Mouse (Mus musculus) layer of hippocampus, postnatal 36 days (tissue): ENCODE results near the gene Cse1l. TPM values are rescaled to one million over a fixed set of nuclear protein-coding genes. Genes with fewer than 3 reads are reported as not detected.

ENCODE experiments used
- DNase-seq, 2 experiments: peaks; one replicate each; pipeline ENCODE4 v3.0.0; 2022
- total RNA-seq, 2 experiments: library from RNA; stranded (reverse); gene quantifications; 2 replicates each; pipeline ENCODE4 v1.2.3; 2021

Gene Cse1l
- total RNA-seq, 2 experiments from 2014 or later: 53.1 to 54.8 TPM

DNA sequence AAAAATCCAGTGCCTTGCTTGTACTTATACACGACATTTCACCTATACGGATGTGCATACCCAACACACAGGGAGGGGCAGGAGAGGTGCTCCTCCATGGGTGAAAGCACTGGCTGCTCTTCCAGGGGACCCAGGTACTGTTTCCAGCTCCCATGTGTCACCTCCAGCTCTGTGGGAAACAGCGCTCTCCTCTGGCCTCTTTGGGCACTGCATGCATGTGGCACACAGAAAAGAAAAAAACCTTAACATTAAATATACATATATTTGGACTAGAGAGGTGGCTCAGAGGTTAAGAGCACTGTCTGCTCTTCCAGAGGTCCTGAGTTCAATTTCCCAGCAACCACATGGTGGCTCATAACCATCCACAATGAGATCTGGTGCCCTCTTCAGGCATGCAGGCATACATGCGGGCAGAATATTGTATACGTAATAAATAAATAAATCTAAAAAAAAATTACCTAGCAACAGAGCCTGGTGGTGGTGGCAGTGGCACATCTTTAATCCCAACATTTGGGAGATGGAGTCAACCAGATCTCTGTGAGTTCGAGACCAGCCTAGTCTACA lies 2.0 kb upstream of the Cse1l start:
- no peak for DNase-seq

DNA sequence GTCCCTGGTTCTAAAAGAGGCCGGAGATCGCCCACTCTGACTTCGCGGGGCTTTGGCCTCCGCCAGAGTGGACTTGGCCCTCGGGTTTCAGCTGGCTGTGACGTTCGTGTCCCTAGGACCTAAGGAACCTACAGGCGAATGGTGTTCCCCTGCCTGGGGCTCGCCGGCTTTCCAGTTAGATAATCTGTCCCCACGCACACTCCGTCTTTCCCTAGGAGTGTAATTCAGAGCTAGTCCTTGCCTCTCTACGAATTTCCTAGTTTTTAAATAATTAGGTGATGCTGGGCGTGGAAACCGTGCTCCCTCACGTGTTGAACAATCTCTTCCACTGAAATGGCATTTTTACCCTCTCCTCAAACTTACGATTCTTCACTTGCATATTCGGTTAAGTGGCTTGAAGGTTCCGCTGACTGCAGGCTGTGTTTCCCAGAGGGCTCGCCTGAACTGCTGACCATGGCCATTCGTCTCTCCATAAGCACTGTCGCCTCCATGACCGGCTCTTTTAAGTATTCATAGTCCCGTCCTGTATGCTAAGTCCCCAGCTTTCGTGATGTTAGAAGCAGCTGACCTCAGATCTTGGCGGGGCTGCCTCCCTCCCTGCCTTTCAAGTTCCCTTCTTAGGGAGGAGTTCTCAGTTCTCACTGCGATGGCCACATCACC lies 813 bp downstream of the Cse1l start:
- no peak for DNase-seq

DNA sequence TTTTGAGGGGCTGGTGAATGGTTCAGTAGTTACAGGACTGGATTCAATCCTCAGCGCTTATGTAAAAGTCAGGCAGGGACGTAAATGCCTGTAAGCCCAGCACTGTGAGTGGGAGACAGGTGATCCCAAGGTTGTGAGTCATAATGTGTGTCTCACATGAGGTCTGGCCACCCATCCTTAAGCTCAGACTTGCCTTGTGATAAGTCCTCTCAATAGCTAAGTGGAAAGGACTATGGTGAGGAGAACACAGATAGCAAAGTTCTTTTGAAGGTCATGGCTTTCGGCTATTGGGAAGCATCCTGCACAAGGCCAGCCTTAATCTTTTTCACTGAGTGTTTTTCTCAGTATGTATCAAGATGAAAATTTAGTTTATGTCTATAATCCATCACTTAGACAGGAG lies 3.9 kb downstream of the Cse1l start:
- no peak for DNase-seq

DNA sequence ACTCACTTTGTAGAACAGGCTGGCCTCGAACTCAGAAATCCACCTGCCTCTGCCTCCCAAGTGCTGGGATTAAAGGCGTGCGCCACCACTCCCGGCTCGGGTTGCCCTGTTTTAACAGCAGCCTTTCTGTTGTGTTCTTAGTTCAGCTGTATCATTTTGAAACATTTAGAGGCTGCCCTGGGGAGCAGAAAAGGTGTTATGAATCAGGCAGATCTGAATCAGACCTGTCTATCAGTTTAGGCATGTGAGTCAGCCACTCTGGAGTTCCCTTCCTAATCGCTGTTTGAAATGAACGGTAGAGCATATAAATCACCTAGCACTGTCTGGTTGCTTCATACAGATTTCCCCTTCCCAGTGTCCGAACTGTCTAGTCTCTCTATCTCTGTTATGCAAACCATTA lies 4.7 kb downstream of the Cse1l start:
- DNase-seq: no peak

DNA sequence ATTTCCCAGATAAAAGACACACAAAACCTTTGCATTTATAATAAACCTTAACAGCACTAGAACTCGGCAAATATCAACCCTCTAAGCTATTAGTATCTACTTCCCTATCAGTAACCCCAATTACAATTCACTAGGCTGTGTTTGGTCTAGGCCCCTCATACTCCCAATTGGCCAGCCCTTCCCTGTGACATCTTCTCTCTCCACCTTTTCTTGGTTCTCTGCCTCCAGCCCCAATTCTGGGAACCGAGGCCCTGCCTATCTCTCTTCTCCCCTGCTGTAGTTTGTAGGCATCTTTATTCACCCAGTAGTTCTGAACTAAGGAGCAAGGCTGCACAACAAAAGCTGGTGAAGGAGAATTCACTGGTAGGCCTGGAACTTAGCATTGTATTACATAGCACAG lies 18.1 kb downstream of the Cse1l start:
- no peak for DNase-seq

DNA sequence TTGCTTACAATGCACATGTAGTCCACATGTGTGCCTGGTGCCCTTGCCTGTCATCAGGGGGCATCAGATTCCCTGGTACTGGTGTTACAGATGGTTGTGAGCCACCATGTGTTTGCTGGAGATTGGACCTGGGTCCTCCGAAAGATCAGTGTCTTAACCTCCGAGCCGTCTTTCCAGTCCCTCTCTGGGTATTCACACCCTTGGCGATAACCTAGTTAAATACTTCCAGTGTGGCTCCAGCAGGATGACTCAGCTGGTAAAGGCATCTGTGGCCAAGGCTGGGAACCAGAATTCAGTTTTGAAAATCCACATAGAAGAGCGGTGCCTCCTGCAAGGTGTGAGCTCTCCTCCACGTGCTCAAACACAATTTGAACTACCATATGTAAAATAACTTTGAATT lies 28.1 kb downstream of the Cse1l start:
- DNase-seq: no peak

DNA sequence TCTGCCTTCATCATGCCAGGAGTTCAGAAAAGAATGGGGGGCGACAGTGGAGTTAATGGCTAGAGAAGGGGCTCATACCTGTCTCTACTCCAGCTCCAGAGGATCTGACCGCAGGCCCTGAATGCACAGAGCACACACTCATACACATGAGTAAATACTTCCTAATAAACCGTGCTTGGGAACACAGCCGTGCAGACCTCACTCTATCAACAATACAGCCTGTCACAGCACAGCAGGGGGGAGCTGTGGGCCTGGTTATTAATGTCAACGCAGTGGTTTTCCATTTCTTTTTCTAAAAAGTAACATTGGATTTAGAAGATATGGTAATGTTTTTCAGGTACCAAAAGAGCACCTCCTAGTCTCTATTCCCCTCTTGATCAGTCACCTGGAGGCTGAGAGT lies 28.6 kb downstream of the Cse1l start:
- no peak for DNase-seq

DNA sequence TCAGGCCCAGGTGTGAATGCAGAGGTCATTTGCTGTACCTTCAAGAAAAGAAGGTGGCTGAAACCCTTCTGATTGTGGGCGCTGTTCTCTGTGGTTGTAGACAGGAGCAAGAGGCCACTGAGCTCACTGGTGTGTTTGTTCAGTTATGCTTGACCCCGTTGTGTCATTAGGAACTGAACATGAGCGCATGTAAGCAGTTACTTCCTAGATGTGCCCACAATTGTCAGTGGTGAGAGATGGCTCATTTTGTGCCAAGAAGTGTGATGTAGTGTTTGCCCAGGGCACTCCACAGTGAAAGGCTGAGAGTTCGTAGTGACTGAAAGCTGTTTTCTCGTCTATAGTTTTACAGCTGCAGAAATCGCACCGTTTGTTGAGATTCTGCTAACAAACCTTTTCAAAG lies 29.7 kb downstream of the Cse1l start:
- DNase-seq: no peak

DNA sequence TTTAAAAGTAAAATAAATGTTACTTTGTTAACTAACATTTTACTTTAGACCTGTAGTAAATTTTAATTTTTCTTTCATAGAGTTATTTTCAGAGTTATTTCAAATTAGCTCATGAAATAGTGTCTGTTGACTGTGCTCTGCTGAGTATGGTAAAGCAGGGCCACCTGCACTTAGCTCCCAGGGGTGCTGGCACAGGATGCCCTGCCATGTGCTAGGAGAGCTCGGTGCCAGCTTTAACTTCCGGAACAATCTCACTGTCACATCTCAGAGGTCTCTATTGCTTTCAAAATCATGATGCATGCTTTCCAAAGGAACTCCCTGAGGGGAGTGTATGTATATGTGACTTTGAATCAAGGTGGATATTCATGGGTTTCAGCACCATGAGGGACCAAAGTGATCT lies 30.3 kb downstream of the Cse1l start:
- no peak for DNase-seq

DNA sequence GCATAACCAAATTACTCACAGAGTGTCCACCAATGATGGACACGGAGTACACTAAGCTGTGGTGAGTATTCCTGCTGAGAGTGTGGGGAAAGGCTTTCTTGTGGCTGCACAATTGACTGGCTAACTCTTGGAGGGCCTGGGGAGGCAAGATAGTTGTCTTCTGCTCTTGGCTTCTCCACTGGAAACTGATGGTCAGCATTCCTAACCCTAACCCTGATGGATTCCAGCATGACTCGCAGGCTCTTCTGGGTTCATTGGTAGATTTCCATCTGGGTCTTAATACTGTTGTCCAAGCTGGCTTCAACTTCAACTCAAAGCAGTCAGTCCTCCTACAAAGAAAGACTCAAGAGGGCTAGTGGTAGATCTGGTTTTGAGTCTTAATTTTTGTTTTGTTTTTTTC lies 37.3 kb downstream of the Cse1l start:
- no peak for DNase-seq

DNA sequence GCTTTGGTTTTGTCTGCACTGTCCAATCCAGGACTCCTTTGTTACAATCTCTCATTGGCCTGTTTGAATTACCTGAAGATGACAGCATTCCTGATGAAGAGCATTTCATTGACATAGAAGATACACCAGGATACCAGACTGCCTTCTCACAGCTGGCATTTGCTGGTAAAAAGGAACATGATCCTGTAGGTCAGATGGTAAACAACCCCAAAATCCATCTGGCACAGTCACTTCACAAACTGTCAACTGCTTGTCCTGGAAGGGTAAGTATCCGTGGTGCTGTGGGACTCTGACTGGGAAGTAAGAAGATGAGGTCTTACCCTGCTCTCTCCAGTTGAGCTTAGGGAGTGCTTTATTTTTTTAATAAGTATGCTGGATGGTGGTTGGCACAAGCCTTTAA lies 38.5 kb downstream of the Cse1l start:
- DNase-seq: no peak

DNA sequence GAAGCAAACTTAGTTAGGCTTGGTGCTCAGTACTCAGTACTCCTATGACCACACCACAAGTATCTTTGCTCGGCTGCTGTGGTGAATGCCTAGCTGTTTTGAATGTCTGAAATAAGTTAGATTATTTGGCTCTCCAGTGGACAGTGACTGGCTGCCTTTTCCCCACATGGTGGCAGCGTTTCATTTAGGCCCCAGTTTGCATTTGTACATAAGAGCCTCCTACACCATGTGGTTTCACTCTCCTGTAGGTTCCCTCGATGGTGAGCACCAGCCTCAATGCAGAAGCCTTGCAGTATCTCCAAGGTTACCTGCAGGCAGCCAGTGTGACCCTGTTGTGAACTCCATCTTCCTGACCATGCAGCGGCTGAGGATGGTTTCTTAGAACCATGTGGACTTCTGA lies 39.6 kb downstream of the Cse1l start:
- no peak for DNase-seq

DNA sequence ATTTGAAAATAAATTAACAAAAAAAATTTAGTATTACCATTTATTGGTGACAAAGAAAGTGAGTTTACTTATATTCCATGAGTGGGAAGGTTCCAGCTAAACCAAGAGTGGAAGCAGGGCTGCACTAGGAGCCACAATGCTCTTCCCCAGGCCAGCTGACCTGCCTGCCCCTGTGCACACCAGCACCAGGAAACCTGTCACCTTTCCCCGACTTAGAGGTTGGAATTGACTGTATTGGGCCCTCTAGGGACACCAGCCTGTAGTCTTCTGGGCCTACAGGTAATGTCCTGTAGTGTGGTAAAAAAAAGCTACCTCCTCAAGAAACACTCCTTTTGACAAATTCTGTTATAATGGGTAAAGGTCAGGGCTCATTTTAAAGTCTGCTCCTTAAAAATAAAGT lies 42.4 kb downstream of the Cse1l start:
- DNase-seq: no peak

DNA sequence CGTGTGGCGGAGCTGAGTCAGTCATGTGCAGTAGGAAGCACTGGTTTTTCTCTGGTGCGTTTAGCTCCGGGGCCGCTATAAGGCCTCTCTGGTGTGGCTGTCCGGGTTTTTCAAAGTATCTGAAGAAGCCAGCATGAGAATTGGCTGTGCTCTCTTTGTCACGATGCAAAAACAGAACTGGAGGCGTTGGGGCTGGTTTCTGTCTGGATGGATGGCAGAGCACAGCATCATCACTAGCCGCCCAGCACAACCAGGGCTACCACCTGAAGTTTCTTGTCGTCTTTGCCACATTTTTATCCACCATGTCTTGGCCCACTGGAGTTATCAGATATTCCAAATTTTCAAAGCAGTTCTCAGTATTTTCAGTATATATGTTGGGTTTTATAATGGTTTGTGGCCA lies 43.1 kb downstream of the Cse1l start:
- no peak for DNase-seq

DNA sequence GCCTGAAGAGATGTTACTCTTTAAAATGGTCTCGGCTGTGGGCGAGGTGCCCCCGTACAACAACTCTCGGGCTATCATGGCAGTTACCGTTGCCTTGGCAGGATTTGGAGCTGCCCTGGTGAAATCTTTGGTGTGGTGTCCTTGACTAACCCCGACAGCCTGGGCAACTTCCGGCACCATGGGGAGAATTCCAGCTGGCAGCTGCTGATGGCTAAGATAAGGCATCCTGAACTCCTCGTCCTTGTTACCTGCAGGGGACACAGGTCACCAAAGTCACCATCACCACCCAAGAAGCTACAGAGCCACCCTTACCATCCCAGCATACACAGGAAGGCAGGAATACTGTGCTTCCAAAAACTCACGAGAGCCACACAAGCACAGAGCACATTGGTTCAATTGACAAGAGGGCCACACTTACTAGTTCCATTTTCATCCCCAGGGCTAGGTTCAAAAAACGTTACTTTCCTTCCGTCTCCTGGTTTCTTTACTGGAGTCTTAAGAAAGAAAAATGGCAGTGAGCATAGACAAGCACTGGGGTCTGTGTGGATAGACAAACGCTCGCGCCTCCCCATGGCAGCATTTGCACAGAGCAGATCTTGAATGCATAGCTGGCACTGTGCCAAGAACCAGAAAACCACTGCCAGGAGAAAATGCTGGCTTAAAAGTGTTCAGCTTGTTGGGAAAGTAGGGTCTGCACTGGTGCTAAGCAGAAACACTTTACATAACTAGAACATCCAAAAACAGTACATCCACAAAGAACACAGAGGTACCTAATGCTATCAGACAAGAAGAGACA lies 45.2 kb downstream of the Cse1l start:
- DNase-seq: peak in 1 of 2 experiments; percentile 27

DNA sequence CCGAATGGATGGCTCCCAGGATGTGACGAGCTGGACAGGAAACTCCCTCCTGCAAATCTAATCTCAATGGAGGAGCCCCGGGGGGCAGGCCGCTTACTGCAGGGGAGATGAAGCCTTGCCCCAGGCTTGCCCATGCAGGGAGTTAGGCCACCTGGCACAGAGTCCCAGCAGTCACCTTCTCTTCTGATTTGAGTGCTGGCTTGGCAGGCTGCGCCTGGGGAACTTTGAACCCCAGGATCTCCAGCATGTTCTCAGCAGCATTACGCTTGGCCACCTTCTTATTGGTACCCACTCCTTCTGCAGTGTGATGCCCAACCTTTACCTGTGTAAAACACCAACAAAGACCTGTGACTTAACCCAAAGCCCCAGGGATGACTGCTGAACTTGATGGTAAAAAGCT lies 46.3 kb downstream of the Cse1l start:
- no peak for DNase-seq

DNA sequence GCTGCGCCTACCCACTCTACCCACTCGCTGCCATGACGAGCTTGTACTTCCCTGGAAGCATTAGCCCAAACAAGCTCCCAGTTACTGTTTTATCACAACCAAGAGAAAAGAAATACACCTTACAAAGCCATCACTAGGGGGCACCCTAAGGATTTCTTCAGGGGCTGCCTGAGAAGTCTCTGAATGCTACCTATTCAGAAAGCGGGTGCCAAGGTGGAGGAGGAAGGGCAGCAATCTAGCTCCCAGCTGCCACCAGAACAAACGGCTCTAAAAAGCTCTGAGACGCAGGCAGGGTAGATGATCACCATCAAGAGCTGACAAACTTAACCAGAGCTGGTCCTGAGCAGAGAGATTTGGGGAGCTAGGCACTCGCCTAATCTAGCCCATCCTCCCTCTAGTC lies 51.0 kb downstream of the Cse1l start:
- peak in 1 of 2 experiments; percentile 45 for DNase-seq

DNA sequence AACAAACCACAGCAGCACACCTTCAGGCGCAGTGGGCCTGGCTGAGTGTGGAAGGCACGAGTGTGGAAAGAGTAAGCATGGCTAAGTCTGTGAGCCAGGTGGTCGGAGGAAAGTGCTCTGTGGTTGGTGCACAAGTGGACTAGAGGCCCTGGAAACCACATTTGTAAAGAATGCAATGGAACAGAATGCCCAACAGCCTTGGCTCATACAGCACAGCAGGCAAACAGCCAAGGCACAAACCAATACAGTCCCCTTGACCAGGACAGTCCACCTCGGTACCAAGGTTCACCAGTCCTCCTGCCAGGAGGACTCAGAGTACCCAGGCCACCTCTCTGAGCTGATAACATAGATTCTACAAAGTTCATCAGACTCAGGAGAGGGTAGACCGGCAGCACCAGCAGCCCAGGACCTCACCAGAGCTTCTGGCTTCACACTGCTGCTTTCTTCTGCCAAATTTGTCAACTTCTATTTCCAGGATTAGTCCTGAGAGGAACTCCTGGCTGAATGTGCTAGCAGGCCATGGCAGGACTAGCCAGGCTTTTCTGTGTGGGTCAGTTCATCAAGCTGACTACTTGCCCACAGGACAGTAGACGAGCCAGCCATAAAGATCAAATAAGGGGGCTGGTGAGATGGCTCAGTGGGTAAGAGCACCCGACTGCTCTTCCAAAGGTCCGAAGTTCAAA lies 54.9 kb downstream of the Cse1l start:
- no peak for DNase-seq

DNA sequence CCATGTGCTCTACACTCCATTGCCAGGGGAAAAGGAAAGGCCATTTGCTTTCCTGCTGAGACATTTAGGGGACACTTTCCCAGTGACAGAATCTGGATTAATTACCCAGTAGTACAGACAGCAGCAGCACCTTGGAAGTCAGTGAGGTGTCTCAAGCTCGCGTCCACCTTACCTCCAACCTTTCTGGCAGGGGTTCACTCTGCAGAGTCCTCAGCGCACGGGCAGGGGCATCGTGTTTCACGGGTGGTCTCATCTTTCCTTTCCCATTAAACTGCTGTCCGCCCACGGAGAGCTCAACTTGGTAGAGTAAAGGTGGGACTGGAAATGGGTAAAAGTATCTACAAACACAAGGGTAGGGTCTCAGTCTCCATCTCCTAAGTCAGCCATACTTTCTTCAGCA lies 57.4 kb downstream of the Cse1l start:
- DNase-seq: no peak

DNA sequence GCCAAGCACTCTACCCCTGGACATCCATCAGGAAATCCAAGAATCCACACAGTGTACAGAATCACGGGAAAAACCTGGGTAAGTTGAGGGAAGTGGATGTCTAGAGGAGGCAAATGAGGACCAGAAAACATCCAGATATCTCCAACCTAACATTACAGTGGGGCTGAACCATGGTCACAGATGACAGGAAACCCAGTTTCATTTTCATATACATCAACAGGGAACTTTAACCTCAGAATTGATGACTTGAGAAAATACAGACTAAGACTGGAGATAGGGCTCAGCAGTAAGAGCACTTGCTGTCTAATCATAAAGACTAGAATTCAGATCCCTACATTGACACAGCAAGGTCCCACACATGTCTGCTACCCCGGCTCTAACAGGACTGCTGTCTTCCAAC lies 58.9 kb downstream of the Cse1l start:
- DNase-seq: no peak

DNA sequence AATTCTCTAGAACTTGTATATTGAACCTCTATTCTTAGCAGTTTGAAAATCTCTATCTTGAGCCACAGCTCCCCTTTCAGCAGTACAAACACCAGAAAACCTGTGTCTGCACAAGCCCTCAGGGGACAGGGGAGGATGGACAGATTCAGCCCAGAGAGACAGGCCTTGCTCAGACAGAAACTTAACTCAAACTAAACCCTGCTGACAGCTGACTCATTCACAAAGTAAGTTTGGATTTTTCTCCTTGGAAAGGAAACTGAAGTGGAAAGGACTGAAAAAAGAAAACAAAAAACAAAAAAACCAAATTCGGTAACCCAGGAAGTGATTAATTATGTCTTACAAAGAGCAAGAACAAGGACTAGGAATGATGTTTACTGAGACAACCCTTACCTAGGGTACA lies 67.3 kb downstream of the Cse1l start:
- no peak for DNase-seq

DNA sequence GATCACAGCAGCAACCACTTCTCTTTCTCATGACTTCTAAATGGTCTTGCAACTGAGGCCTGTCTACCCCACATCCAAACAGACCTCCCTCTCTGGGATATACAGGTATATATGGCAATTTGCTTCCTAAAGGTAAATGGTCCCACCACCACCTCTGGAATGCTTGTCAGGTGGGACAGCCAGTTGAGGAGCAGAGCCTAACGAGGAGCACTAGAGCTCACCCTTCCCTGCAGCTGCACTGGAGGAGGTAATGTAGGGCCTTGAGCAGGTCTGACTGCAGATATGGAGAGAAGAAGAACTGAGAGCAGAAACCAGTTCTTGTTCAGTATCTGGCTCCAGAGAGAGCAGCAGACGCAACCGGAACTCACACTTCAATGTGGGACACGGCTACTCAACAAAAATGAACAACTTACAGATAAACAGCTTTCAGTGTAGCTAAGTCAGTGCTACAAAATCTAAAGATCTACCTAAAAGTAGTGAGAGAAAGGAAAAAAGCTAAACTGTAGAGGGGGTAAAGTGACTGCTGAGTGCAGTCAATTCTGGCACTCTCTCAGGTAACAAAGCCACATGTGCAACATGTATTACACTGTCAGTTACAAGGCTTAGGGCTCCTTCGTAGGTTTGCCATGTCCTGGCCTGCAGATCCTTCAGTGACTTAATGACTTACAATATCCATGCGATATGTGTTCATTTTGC lies 68.5 kb downstream of the Cse1l start:
- DNase-seq: no peak

DNA sequence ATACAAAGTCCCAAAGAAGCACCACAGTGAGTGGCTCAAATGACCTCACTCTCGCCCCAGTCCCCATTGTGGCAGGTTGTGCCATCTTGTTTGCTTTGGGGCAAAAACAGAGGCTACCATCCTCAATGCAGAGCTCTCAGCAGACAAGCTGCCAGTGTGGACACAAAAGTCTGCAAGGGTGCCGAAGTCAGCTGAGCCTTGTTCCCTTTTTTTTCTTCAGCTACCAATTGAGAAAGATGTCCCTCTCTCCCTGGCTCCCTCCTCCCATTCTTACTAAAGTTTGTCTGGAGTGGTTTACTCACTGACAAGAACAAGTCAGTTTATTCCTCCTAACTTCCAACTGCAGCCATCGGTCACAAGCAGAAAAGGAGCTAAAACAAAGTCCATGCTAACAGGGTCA lies 70.5 kb downstream of the Cse1l start:
- DNase-seq: no peak
